ENCODE assay signal across 16 mouse cellular contexts in the genomic region with DNA sequence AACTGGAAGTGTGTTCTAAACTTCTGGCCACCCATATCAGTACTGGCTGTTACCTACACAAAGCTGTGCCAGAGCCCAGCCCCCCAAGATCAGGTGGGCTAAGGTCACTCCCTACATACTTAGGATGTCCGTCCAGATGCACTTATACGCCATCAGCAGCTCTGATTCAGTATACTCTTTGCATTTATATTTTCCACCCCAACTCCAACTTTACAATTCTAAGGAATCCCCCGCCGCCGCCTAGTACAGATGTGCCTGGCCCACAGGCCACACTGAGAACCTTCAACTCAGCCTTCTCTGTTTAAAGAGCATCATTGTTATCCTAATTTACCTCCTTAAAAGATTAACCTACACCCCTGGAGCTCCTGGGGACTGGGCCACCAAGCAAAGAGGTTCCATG.
"Had no signal": no experiment of that assay in that cellular context is flagged by ENCODE, and none has a peak within 500 bp of the region (broad histone marks: within the 10 kb centered on the region; RNA-seq: fewer than 3 reads in every experiment).

No protein-coding gene starts in this region.

- DNase-seq: kidney, adult 9 months; kidney, postnatal 25 days; layer of hippocampus, adult 9-11 months; liver, embryonic 13.5 days; lung, adult 2 months; lung, postnatal 14 days; lung, postnatal 4 days; midbrain, embryonic 14.5 days; retina, postnatal 1 day; right cerebral cortex, postnatal 25 days; spleen, adult 18-20 months; thymus, postnatal 25 days had no signal

- H3K4me3 ChIP-seq: layer of hippocampus, adult 2 months; liver, embryonic 13.5 days; neural tube, embryonic 13.5 days; stomach, embryonic 15.5 days had no signal

- H3K36me3 ChIP-seq: liver, embryonic 13.5 days; neural tube, embryonic 13.5 days had no signal

- H3K4me1 ChIP-seq: liver, embryonic 13.5 days; stomach, embryonic 15.5 days had no signal

- H3K27me3 ChIP-seq: liver, embryonic 13.5 days; neural tube, embryonic 13.5 days; stomach, embryonic 15.5 days had no signal

- H3K27ac ChIP-seq: kidney, postnatal 0 days; layer of hippocampus, adult 2 months; liver, embryonic 13.5 days; neural tube, embryonic 13.5 days; stomach, embryonic 15.5 days had no signal

- H3K9me3 ChIP-seq: liver, embryonic 13.5 days; neural tube, embryonic 13.5 days; stomach, embryonic 15.5 days had no signal
